Mouse (Mus musculus): ENCODE measurements at regions not wholly inside any gene's neighbourhood (a gene's known extent, or its start where the extent isn't known, plus 50 kb on each side); places are given as distances from the start of the nearest gene placed in this dataset.

DNA sequence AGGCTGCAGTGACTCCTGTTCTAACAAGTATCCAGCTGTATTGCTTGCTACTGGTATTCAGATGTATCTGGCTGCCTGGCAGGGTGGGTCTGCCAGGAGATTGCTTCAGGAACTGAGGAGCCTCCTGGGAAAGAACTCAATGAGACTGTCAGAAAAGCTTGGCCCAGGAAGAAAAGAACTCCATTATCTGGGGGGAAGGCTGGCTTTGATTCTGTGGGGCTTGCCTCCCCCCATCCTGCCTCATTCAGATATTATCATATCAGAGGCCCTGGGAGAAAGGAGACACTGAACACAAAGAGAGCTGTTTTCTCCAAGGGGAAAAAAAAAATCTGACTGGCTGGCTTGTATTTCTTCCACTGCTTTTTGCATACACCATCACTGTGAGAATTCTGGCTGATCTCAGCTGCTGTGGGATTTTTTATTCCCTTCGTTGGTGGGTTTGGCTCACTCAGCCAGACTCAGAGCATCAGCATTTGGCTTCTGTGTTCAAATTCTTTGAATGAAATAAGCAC lies 552.0 kb upstream of the Tbl1xr1 start:
- DNase-seq (ENCODE audit: low spot score): no peak

DNA sequence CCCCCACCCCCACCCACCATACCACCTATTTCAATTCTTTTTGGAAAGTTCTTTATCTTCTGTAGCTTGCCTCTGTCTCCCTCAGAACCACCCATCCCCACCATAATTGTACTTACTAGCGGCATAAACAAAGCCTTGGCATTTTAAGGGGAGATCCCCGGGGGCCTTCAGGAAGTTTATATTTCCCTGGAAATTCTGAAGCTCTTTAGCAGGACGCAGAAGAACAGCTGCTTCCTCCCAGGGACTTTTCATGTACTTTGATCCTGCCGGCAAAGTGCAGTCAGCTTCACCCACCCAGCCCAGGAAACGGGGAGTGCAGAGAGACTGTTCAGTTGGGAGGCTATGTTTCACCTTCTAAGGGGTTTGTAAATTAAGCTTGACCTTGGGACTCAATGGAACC lies 545.6 kb upstream of the Tbl1xr1 start:
- no peak for DNase-seq (ENCODE audit: low spot score)

DNA sequence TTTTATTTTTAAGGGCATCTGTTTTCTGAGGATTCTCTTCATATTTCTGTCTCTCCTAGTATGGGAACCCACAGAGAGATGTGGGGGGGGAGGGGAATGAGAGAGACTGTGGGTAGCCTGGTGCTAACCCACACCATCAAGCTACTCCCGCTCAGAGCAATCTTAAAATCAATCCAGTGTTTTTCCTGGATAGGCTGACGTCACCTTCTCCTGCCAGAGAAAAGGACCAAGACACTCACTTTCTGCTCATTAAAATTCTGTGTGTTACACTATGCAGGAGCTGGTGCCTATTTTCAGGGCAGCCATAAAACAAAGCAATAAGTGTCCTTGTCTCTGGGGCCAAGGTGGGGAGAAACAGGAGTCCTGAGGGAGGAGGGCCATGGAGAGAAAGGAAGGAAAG lies 537.3 kb upstream of the Tbl1xr1 start:
- no peak for DNase-seq (ENCODE audit: low spot score)

DNA sequence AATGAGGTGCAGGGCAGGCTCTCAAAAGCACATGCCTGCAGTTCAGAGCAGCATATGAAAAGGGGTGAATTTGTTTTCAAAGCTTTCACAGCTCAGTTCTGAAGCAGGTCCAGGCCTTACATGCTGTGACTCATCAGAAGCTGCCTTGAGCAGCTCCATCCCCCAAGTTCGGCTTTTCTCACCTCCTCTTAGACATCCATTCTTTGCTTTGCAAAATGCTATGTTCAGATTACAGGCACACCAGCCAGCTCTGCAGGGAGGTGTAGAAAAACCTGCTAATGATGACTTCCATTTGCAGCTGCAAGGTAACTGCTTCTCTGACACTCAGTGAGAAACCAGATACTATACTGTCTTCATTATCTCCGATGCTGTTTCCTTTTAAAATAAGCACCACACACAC lies 532.0 kb upstream of the Tbl1xr1 start:
- no peak for DNase-seq (ENCODE audit: low spot score)

DNA sequence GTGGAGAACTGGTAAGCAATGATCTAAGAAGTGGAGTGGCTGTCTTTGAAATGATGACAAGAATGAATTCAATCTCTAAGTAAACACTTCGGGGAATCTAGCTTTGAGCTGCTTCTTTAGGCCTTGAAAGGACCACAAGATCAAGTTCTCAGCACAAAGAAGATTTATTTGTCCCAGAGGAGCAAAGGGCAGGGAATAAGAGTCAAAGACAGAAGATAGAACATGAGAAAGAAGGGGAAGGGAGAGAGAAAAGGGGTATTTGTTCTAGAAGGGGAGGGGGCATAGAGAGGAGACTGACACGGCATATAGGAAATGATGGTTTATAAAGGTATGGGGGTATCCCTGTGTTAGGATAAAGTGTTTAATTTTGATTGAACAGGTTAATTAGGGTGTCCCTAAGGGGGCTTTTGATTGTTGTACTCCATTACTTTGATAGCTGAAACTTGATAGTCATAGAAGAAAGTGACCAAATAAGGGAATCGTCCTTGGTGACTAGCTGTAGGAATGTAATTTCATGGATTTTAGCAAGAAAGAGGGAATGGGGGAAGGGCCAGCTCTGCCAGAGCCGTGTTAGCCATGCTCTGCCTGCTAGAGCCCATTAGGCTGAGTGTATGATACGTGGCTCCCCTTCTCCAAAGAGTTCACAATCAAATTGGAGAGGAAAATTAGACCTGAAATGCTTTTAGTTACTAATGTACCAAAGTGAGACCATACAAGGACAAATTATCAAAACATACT lies 531.1 kb upstream of the Tbl1xr1 start:
- DNase-seq (ENCODE audit: low spot score): no peak

DNA sequence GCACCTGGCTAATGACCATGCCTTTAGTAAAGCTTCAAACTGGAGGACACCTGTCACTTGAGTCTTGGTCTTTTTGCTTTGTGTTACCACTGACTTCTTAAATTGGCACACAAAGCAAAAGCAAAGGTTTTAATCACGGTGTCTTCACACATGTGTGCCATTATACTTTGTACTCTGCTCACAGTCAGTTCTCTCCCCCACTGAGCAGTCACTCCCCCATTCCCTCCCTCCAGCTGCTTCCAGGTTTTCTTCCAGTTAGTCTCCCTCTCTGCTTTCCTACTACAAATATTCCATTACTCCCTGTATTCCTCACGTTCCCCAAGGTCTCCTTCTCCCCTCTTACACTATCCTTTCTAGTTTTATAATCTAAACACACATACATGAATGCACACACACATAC lies 530.0 kb upstream of the Tbl1xr1 start:
- DNase-seq (ENCODE audit: low spot score): no peak

DNA sequence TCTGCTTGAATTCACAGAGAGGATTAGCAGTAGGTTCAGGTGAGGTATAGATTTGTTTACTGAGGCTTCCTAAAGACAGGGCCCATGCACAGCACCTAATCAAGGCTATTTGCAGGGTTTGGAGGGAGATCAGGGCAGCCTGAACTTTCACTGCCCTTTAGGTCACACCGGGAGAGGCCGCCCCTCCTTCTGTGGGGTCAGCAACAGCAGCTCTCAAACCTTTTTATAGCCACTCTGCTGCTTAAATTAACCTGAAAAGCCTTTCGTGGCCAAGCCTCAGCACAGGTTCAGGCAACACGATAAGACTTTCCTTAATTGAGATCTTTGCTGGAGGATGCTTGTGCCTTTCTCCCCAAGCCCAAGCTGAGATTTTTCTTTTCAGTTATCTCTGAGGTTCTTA lies 526.8 kb upstream of the Tbl1xr1 start:
- no peak for DNase-seq (ENCODE audit: low spot score)

DNA sequence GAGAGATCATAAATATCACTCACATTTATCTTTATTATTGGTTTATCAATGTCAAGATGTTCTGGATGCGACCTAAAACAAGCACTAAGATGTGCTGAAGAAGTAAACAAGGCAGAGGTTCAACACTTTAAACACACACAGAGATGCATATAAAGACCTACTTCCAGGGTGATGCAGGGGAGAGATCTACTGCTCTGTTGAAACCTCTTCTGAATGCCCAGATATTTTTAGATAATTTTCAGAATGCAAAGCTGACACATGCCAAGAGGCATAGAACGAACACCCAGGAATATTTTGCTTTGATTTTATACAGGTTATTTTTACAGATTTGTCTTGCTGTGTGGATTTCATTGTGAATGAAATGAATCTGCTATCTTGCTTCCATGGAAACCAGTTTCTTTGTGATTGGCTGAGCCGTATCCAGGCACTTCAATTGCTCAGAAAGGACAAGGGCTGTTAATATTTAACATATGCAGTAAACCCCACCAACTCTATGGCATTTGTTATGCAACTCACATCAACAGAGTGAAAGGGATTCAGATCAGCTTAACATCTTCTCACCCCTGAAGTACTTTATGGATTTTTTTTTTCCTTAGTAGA lies 523.2 kb upstream of the Tbl1xr1 start:
- no peak for DNase-seq (ENCODE audit: low spot score)

DNA sequence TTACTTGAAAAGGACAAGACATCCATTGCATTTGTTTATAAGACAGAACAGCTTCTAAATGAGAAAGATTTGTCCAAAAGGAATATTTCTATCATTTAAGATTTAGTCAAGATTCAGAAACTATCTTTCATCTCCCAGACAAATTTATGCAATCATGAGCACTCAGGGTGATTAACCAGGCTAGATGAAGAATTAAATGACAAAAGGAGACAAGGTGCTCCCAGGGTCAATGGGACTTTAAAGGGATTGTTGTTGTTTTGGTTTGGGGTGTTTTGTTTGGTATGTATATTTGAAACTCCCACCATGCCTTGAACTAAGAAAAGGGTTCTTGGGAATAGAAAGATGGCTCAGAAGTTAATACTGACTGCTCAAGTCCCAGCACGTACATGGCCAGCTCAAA lies 522.6 kb upstream of the Tbl1xr1 start:
- DNase-seq (ENCODE audit: low spot score): no peak

DNA sequence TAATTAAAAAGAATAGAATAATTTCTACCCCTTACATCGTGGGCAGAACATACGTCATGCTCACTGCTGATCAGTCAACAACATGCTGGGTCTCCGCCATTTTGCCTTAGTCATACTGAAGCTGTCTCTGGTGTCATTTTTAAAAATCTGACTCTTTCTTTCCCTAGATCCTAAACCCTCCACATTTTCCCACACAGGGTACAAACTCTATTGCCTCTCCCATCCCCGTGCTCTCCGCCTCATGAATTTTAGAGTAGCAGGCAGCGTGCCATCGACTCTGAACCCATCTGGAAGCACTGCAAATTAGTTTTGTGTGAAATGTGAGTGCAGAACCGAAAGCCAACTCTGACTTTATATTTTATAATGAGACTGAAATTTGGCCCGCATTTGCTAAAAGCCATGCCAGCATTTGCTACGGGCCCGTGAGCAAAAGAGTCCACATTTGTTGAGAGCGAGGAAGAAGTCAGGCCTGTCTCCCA lies 518.5 kb upstream of the Tbl1xr1 start:
- DNase-seq (ENCODE audit: low spot score): no peak

DNA sequence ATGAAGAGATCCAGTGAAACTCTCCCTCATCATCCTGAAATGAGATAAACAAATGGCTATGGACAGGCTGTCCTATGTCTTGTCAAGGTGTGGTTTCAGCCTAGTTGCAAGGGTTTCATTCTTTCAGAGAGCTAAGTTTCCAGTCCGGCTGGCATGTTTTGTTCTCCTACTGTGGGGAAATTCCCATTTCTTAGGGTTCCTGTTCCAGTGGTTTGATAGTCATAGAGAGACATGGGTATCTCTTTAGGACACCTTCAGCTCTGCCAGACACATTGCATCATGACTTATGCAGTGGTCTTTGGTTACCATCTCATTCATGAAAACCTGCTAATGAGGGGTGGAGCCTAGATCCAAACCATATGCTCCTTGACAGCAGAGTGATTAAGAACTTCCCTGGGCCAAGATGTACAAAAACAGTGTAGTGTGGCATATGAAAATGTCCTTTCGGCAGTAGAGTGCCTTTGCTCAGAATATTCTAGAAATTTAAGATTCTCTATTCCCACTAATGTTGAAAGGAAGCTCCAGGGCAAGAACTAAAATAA lies 513.6 kb upstream of the Tbl1xr1 start:
- no peak for DNase-seq (ENCODE audit: low spot score)

DNA sequence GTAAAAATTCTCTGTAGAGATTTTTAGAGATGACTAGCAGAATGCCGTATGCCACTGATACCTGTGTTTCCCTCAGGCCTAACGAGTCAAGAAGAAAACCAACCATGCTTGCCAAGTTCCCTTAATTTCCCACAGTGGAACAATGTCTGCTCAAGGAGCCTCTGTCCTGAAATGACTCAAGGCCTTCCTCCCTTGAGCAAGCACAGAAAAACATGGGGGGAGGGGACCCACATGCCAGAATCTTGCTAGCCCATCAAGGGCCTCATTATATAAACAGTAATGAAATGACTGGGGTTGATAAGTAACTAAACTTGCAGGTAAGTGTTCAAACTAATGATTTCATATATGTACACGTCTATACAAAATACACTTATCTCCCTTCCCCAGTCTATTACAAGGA lies 513.0 kb upstream of the Tbl1xr1 start:
- DNase-seq (ENCODE audit: low spot score): no peak

DNA sequence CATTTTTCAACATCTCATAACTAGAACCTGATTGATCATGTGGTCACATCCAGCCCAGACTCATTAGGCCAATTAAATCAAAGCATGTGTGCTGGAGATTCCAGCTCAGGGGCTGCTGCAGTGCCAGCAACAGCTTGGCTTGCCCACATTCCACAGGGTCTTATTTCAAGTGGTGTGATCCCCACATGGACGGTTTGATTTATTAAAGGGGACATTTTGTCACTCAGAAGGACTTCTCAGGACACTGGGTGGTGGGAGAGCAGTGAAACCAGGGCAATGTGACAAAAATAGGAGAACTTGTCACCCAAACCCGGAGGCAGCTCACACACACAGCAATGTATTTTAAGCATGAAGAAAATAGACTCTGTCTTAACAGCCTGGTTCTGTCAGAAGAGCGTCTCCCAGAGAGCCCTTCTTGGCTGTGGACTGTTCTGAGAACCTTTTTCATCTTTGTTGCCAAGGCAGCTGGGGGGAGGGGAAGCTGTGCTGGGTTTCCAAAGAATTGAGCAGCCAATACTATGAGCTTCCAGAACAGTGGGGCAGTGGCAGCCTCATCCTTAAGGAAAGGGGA lies 512.2 kb upstream of the Tbl1xr1 start:
- DNase-seq (ENCODE audit: low spot score): no peak

DNA sequence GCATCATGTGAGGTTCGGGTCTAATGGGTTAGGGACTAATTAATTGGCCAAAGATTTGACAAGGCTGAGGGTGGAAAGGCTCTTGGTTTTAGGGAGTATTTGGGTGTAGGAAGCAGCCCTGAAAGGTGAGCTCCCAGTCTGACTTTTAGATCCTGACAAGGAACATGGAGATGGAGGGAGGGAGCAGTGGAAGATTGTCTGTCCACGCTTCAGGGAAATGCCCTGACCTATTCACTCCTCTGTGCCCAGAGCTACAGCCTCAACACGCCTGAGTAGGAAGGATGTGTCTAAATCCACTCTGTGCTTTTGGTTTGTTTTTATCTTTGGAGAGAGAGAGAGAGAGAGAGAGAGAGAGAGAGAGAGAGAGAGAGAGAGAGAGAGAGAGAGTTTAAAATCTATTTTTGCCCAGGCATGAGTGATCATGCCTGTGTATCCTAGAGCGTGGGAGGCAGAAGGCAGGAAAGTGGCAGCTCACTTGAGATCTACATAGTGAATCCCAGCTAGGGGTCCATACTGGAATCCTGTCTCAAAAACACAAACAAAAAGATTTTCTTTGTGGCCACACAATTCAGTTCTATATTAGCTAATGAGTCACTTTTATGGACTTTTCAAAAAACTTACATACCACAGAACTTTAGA lies 511.5 kb upstream of the Tbl1xr1 start:
- DNase-seq (ENCODE audit: low spot score): no peak

DNA sequence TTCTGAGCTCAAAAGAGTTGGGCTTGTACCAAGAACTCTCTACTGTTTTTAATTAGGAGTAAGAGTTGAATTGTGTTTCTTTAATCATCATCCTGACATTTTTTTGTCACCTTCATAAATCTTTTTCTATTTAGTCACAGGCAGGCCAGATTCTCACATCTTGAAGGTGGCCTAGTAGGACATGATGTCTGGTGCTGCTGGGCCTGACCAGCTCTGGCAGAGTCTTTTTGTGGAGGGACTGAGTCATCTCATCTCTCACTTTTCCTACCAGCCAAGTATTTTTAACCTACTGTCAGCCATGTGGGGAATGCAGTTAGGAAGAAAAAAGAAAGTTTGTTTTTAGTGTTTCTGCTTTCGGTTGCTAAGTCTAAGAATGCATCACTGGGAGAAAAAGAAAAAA lies 506.7 kb upstream of the Tbl1xr1 start:
- no peak for DNase-seq (ENCODE audit: low spot score)

DNA sequence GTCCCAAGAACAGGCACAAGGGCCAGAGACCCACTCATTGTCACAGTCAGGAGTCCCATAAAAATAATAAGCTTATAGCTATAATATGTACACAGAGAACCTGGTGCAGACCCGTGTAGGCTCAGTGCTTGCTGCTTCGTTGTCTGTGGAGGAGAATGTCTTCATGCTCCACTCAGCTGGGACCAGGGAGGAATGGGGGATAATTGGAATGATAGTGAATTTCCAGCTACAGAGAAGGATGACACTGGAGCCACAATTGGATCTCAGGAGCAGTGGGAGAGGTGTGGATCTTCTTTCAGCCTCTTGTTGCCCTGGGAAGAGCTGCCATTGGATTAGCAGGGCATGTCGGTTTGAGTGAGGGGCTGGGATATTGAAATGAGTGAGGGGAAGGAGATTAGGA lies 497.8 kb upstream of the Tbl1xr1 start:
- no peak for DNase-seq (ENCODE audit: low spot score)

DNA sequence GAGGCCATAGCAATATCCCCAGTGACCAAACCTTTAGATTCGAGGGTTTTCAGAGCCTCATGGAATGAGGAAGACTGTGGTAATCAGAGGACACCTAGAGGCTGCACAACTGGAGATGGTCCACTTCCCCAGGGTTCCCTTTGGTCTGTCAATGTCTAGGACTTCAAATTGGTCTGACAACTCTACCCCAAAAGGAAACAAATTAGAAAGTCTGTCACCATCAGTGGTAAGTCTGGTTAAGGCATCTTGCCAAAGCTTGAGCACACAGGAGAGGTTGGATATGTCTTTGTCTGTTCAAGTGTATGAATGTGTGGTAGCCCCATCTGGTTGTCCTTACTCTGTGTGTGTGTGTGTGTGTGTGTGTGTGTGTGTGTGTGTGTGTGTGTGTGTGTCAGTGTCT lies 494.3 kb upstream of the Tbl1xr1 start:
- DNase-seq (ENCODE audit: low spot score): no peak

DNA sequence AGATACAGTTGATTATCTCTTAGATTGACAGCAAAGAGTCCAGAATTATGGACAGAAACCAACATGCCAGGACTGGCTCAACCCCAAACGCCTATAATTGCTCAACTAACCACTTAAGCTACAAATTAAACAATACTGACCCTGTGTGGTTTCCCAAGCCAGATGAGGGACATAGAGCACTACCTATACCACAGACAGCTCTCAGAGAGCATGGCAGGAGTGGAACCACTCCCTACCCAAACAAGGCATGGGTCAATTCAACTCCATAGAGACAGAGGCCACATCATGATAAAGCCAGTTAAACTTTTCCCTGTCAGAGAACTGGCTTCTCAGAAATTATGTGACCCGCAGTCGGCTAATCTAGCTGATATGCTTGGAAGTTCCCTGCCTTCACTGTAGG lies 490.7 kb upstream of the Tbl1xr1 start:
- DNase-seq (ENCODE audit: low spot score): no peak

DNA sequence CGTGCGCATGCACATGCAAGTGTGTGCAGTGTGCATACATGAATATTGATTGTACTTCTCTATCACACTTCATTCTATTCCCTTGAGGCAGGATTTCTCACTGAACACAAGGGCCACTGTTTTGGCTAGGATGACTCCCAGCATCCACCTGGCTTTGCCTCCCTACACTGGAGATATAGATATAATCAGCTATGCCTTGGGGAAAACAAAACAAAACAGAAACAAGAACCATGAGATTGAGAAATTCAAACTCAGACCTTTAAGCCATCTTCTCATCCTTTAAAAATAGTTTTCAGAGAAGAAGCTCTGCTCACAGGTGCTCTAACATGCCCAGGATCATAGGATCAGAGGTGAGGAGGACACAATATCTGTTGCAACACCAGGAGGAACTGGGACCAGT lies 469.6 kb upstream of the Tbl1xr1 start:
- no peak for DNase-seq (ENCODE audit: low spot score)

DNA sequence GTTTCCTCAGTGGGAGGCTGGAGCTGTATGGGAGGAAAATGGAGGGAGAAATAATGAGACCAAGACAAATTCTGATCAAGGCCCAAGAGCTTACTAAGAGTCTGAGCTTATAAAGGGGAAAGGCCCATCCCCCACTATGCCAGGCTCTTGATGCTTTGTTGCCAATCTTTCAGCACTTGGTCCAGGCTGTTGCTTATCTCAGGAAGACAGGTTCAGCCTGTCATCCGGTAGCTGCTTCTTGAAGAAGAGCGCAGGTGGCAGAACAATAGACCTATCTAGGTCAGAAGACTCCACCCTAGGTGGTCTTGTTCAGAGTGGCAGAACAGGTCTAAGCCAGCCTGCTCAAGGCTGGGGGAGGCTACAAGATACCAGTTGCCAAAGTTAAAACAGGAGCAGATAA lies 466.2 kb upstream of the Tbl1xr1 start:
- DNase-seq (ENCODE audit: low spot score): no peak

DNA sequence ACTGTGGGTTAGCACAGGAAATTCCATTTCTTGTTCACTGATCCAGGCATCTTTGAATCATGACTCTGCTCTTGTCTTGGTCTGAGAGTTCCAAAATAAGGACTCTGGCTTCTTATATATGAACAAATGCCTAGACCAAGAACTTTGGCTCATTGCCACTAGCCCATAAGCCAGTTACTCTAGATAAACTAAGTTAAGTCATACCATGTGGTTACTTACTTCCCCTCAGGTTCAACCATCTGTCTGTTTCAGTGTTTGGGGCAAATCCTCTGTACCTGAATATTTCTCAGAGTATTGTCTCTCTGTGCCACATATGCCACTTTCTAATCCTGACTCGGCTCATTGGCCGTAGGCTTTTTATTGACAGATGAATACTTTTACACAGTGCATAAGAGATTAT lies 454.7 kb upstream of the Tbl1xr1 start:
- DNase-seq (ENCODE audit: low spot score): no peak

DNA sequence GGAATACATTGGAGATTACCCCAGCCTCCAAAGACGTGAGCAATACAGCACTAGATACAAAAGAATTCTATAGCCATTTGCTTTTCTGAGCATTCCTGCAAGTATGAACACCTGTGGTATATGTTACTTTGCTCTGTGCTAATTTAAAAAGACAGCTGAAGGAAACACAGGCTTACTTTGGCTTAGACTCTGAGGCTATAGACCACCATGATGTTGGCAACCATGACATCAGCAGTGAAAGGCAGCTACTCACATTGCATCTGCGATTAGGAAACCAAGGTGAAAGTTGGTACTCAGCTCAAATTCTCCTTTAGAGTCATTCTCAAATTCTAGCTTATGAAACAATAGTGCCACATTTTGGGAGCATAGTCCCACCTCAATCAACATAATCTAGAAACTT lies 451.4 kb upstream of the Tbl1xr1 start:
- DNase-seq (ENCODE audit: low spot score): no peak

DNA sequence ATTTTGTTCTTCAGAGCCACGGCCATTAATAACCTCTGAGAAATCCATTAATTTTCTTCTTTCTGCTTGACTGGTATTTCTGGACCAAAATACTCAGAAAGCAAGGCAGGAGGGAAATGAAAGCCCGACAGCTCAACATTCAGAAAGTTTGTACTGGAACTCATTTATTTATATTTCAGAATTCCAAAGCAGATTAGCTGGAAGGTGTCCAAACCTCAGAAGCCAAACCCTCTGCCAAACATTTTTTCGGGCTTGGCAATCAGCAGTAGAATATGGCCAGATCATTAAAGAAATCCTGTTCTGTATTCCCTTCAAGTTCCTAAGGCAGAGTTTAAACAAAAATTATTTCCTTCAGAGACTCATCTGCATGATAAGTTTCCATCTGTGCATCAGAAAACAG lies 450.4 kb upstream of the Tbl1xr1 start:
- DNase-seq (ENCODE audit: low spot score): no peak
